Mouse (Mus musculus) kidney, embryonic 15.5 days (tissue): Measurements from ENCODE around the gene Nfix. TPM values are rescaled to one million over a fixed set of nuclear protein-coding genes. Genes with fewer than 3 reads are reported as not detected.
A peak's percentile ranks its signal among the peaks of the same experiment; 100 is the strongest.

ENCODE experiments used
- ATAC-seq: fragments of 200-750 bp; cut with Nextera tagmentation; replicated peaks from 2 replicates; pipeline ENCODE4 v1.8.0; 2017; ENCODE audit warnings: moderate TSS enrichment; ENCODE audit not compliant: low FRiP score
- H3K27ac ChIP-seq: fragments of 300-500 bp; sonication (generic); 2 replicates; pipeline ENCODE4 v1.5.1; 2015; ENCODE audit warnings: mild to moderate bottlenecking, inconsistent platforms
- H3K27me3 ChIP-seq: fragments of 300-500 bp; sonication (generic); 2 replicates; pipeline ENCODE4 v1.6.1; 2015; ENCODE audit warnings: inconsistent platforms
- H3K36me3 ChIP-seq: fragments of 300-500 bp; sonication (generic); 2 replicates; pipeline ENCODE4 v1.6.1; 2015; ENCODE audit warnings: inconsistent platforms
- H3K4me1 ChIP-seq: fragments of 300-500 bp; sonication (generic); 2 replicates; pipeline ENCODE4 v1.6.1; 2015; ENCODE audit warnings: inconsistent platforms
- H3K4me2 ChIP-seq: fragments of 300-500 bp; sonication (generic); 2 replicates; pipeline ENCODE4 v1.6.1; 2015; ENCODE audit warnings: moderate library complexity, mild to moderate bottlenecking, inconsistent platforms
- H3K4me3 ChIP-seq: fragments of 300-500 bp; sonication (generic); replicated peaks from 2 replicates; pipeline ENCODE4 v1.5.1; 2015; ENCODE audit warnings: mild to moderate bottlenecking, inconsistent platforms
- H3K9ac ChIP-seq: fragments of 300-500 bp; sonication (generic); 2 replicates; pipeline ENCODE4 v1.6.1; 2015; ENCODE audit warnings: mild to moderate bottlenecking, inconsistent platforms
- H3K9me3 ChIP-seq: fragments of 300-500 bp; sonication (generic); replicated peaks from 2 replicates; pipeline ENCODE4 v1.6.1; 2016; ENCODE audit warnings: inconsistent platforms
- WGBS: fragments of 180-500 bp; shearing (Covaris S2); methylation state at CpG from one replicate; pipeline ENCODE4 v1.1.7; 2015; ENCODE audit warnings: mixed read lengths; 5-methylcytosine and 5-hydroxymethylcytosine counted together
- polyA plus RNA-seq: library from polyadenylated mRNA; unstranded; fragments of >200 nt; fragmentation: Nextera tagmentation; extraction: Ambion mirVana; gene quantifications from 2 replicates; pipeline ENCODE4 v1.2.1, GENCODE M21; 2015

Gene Nfix
- polyA plus RNA-seq, 1 experiment from 2014 or later: 15.5 TPM

GRCm38 (mm10) chr8:84764870-84765495 is 35.2 kb downstream of the Nfix start:
- Histone ChIP-seq H3K4me1 (peaks cover 17% of the 10 kb centered on the region), H3K27ac (no peak overlapping the region), H3K4me2 (no peak overlapping the region), H3K36me3 (0 out of 2 replicates have a peak, but pooled peaks cover 6% of the 10 kb centered on the region), H3K4me3 (no peak overlapping the region), H3K9ac (no peak overlapping the region), H3K27me3 (peaks cover 98% of the 10 kb centered on the region), H3K9me3 (no peaks in the 10 kb centered on the region)
- ATAC-seq: no peak
- 76% methylated on average over 17 of the region's 17 CpGs for WGBS

GRCm38 (mm10) chr8:84764100-84764499 is 36.0 kb downstream of the Nfix start:
- Histone ChIP-seq H3K4me3 (no peak overlapping the region), H3K4me2 (no peak overlapping the region), H3K4me1 (peaks cover 16% of the 10 kb centered on the region), H3K36me3 (0 out of 2 replicates have a peak, but pooled peaks cover 6% of the 10 kb centered on the region), H3K27ac (no peak overlapping the region), H3K9me3 (no peaks in the 10 kb centered on the region), H3K27me3 (peaks cover 99% of the 10 kb centered on the region), H3K9ac (no peak overlapping the region)
- no peak for ATAC-seq
- WGBS: 62% methylated on average over 4 of the region's 4 CpGs

DNA sequence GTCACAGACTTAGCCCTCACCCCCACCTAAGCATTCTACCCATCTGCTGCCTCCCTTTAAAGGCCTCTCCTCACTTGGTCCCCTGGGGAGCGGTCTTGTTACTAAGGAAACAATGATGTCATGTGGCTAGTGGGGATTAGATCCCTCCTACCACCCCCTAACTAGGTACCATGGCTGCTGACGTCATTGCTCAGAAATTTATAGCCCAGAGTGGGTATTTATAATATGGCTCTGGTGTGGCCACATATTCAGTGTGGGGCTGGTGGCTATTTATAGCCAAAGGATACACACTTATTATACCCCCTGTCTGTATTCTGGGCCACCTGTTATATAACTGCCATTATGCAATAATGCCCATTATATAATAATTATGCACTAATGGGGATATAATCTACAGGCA is 39.2 kb downstream of the Nfix start:
- Histone ChIP-seq H3K9ac (no peak overlapping the region), H3K4me1 (peaks cover 19% of the 10 kb centered on the region), H3K9me3 (no peaks in the 10 kb centered on the region), H3K4me3 (no peak overlapping the region), H3K27me3 (peaks cover 98% of the 10 kb centered on the region), H3K36me3 (0 out of 2 replicates have a peak, but pooled peaks cover 3% of the 10 kb centered on the region), H3K27ac (no peak overlapping the region), H3K4me2 (no peak overlapping the region)
- WGBS: 40% methylated on average over 2 of the region's 2 CpGs
- ATAC-seq: no peak

GRCm38 (mm10) chr8:84760405-84760805 is 39.7 kb downstream of the Nfix start:
- Histone ChIP-seq H3K4me2 (no peak overlapping the region), H3K4me3 (no peak overlapping the region), H3K4me1 (peaks cover 14% of the 10 kb centered on the region), H3K36me3 (0 out of 2 replicates have a peak, but pooled peaks cover 7% of the 10 kb centered on the region), H3K9me3 (no peaks in the 10 kb centered on the region), H3K27me3 (peaks cover 98% of the 10 kb centered on the region), H3K9ac (no peak overlapping the region), H3K27ac (no peak overlapping the region)
- WGBS: 52% methylated on average over 7 of the region's 7 CpGs
- ATAC-seq: no peak

GRCm38 (mm10) chr8:84759718-84760117 is 40.4 kb downstream of the Nfix start:
- peaks cover 13% of the 10 kb centered on the region for H3K4me1 ChIP-seq
- ATAC-seq: no peak
- H3K36me3 ChIP-seq: 0 out of 2 replicates have a peak, but pooled peaks cover 7% of the 10 kb centered on the region
- peaks cover 98% of the 10 kb centered on the region for H3K27me3 ChIP-seq
- H3K9ac ChIP-seq: no peak overlapping the region
- no peaks in the 10 kb centered on the region for H3K9me3 ChIP-seq
- no peak overlapping the region for H3K27ac ChIP-seq
- no peak overlapping the region for H3K4me2 ChIP-seq
- no peak overlapping the region for H3K4me3 ChIP-seq
- WGBS: 88% methylated on average over 10 of the region's 10 CpGs

- 0 out of 2 replicates have a peak, but pooled peaks cover 7% of the 10 kb centered on the region for H3K36me3 ChIP-seq
- no peak overlapping the region for H3K27ac ChIP-seq
- no peak overlapping the region for H3K9ac ChIP-seq
- no peaks in the 10 kb centered on the region for H3K9me3 ChIP-seq
- H3K4me2 ChIP-seq: no peak overlapping the region
- peaks cover 98% of the 10 kb centered on the region for H3K27me3 ChIP-seq
- peaks cover 13% of the 10 kb centered on the region for H3K4me1 ChIP-seq
- WGBS: 64% methylated on average over 7 of the region's 7 CpGs
- no peak for ATAC-seq
- no peak overlapping the region for H3K4me3 ChIP-seq
Measured at GRCm38 (mm10) chr8:84759126-84759525, 41.0 kb downstream of the Nfix start.

- no peak overlapping the region for H3K4me3 ChIP-seq
- ATAC-seq: no peak
- no peak overlapping the region for H3K4me2 ChIP-seq
- no peak overlapping the region for H3K9ac ChIP-seq
- peaks cover 13% of the 10 kb centered on the region for H3K4me1 ChIP-seq
- whole genome bisulfite sequencing: 97% methylated on average over 3 of the region's 3 CpGs
- peaks cover 98% of the 10 kb centered on the region for H3K27me3 ChIP-seq
- H3K9me3 ChIP-seq: no peaks in the 10 kb centered on the region
- H3K27ac ChIP-seq: no peak overlapping the region
- 0 out of 2 replicates have a peak, but pooled peaks cover 7% of the 10 kb centered on the region for H3K36me3 ChIP-seq
Measured at GRCm38 (mm10) chr8:84758308-84758707, 41.8 kb downstream of the Nfix start.

DNA sequence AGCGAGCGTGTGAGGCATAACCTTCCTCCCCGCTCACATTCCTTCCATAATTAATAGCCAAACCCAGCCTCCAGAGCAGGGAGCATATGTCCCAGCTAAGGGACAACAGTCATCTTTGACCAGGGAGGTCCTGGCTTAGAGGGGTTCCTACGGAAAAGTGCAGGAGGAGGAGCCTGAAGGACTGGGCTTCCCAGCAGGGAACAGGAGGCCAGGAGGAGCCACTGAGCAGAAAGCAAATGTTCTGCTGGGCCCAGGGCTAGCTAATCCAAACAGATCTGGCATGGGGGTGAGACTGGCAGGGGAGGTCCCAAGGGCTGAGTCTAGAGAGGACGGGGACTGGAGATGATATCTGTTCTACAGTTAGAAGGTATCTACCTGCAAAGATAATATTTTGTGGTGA is 42.6 kb downstream of the Nfix start:
- H3K4me2 ChIP-seq: no peak overlapping the region
- no peak overlapping the region for H3K27ac ChIP-seq
- WGBS: 22% methylated on average over 5 of the region's 5 CpGs
- H3K4me3 ChIP-seq: no peak overlapping the region
- H3K4me1 ChIP-seq: peaks cover 13% of the 10 kb centered on the region
- no peak overlapping the region for H3K9ac ChIP-seq
- 0 out of 2 replicates have a peak, but pooled peaks cover 7% of the 10 kb centered on the region for H3K36me3 ChIP-seq
- H3K9me3 ChIP-seq: no peaks in the 10 kb centered on the region
- no peak for ATAC-seq
- peaks cover 98% of the 10 kb centered on the region for H3K27me3 ChIP-seq

DNA sequence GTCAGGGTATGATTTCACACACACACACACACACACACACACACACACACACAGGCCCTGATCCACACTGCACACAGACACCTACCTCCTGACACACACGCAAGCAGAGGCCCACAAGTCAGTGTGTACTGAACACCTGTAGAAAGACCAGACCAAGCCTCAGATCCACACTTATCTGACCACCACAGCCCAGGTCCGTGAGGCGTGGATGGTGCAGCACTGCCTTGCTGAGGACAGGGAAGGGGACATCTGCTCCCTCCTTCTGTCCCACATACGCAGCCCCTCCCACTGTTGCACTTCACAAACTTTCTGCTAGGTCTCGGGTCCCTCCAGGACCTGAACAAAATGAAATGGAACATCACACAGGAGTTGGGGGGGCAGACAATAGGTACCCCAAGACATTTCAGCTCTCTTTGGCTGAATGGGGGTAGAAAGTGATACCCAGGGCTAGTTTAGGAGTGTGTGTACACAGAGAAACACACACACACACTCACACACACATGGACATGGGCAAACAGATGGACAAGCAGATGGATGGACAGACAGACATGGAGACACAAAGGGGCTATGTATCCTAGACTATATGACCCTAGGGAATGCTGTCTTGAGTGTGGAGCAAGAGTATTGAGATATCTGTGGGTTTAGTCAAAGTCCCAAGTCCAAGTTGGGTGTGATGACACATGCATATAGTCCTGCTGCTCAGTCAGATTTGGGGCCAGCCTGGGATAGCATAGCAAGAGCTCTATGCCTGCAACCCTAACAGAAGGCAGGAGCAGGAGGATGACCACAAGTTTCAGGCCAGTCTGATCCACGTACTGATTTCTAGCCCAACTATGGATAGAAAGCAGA is 47.2 kb downstream of the Nfix start:
- 71% methylated on average over 6 of the region's 6 CpGs for WGBS
- no peak for ATAC-seq
- Histone ChIP-seq H3K9me3 (no peaks in the 10 kb centered on the region), H3K4me2 (no peak overlapping the region), H3K27me3 (peaks cover 98% of the 10 kb centered on the region), H3K27ac (no peak overlapping the region), H3K4me1 (peaks cover 12% of the 10 kb centered on the region), H3K36me3 (0 out of 2 replicates have a peak, but pooled peaks cover 7% of the 10 kb centered on the region), H3K4me3 (no peak overlapping the region), H3K9ac (no peak overlapping the region)

DNA sequence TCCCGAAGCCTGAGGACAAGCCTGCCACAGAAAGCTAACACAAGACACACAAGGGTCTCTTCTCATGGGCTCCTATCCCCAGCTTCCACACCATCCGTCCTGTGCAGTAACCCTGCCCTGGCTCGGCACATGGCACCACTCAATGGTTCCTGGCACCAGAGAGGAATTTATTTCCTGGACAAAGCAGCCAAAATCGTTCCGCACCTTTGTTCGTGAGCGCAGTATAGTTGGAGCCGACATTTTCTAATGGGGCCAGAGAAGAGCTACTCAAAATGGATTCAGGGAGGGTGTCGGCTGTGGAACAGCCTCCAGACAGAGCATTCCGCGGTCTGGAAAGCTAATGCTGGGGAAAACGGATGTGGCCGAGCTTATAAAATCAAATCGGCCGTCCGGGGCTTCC is 50.6 kb downstream of the Nfix start:
- Histone ChIP-seq H3K4me1 (peaks cover 22% of the 10 kb centered on the region), H3K4me2 (no peak overlapping the region), H3K4me3 (no peak overlapping the region), H3K36me3 (no peaks in the 10 kb centered on the region), H3K27me3 (peaks cover 98% of the 10 kb centered on the region), H3K9me3 (no peaks in the 10 kb centered on the region), H3K9ac (no peak overlapping the region), H3K27ac (no peak overlapping the region)
- 71% methylated on average over 16 of the region's 16 CpGs for WGBS
- no peak for ATAC-seq

GRCm38 (mm10) chr8:84745032-84745925 is 54.9 kb downstream of the Nfix start:
- ATAC-seq: 0 out of 2 replicates have a peak, but pooled peaks have one; percentile 19
- H3K4me3 ChIP-seq: no peak overlapping the region
- no peaks in the 10 kb centered on the region for H3K36me3 ChIP-seq
- peaks cover 64% of the 10 kb centered on the region for H3K4me1 ChIP-seq
- peaks cover 94% of the 10 kb centered on the region for H3K27me3 ChIP-seq
- WGBS: 4% methylated on average over 17 of the region's 17 CpGs
- peak overlapping the region; percentile 88 for H3K27ac ChIP-seq
- H3K4me2 ChIP-seq: peak overlapping the region; percentile 19; the same call in 1 of the 2 replicates
- H3K9ac ChIP-seq: no peak overlapping the region
- no peaks in the 10 kb centered on the region for H3K9me3 ChIP-seq
